ENCODE assay signal across 8 mouse cellular contexts in genomic region chr16:42907283-42907701, GRCm38 (mm10). TPM values are rescaled to one million over a fixed set of nuclear protein-coding genes. Genes with fewer than 3 reads are reported as not detected.
A peak's percentile ranks its signal among the peaks of the same experiment; 100 is the strongest.
DNase-seq lines count a peak whose midpoint lies in the region; TF ChIP-seq lines count a peak whose summit lies in the region.

No protein-coding gene starts in this region.

- TF ChIP-seq CTCF in cortical plate, adult 2 months (IDR thresholded peaks at IDR 0.05; ENCODE audit: extremely low read depth, insufficient read depth, low read length) = no peak
- no peak for TF ChIP-seq CTCF in thymus, adult 2 months (IDR thresholded peaks at IDR 0.05; ENCODE audit: borderline replicate concordance, control insufficient read depth, extremely low read depth, insufficient read depth, low read length, poor library complexity)

- 52% methylated on average over 4 of the region's 4 CpGs for WGBS in midbrain, embryonic 10.5 days
- WGBS in thymus, adult 2 months = under 1% methylated on average over 4 of the region's 4 CpGs

- H3K27me3 ChIP-seq in midbrain, embryonic 10.5 days (ENCODE audit: low read depth, poor library complexity, severe bottlenecking) = no peaks in the 10 kb centered on the region
- H3K27me3 ChIP-seq in thymus, adult 2 months (ENCODE audit: control insufficient read depth, insufficient read depth, low read length) = no peaks in the 10 kb centered on the region

- H3K36me3 ChIP-seq in midbrain, embryonic 10.5 days = no peaks in the 10 kb centered on the region
- H3K36me3 ChIP-seq in thymus, adult 2 months (ENCODE audit: control insufficient read depth, insufficient read depth, low read length) = no peaks in the 10 kb centered on the region

- 0 out of 2 replicates have a peak, but pooled peaks have one; percentile 22 for TF ChIP-seq POLR2A in cortical plate, adult 2 months (IDR thresholded peaks at IDR 0.05; ENCODE audit: extremely low read depth, insufficient read depth, low read length)
- TF ChIP-seq POLR2A in thymus, adult 2 months (IDR thresholded peaks at IDR 0.05; ENCODE audit: control insufficient read depth, extremely low read depth, insufficient read depth, low read length, poor library complexity) = no peak

- no peaks in the 10 kb centered on the region for H3K4me1 ChIP-seq in cortical plate, adult 2 months (ENCODE audit: control insufficient read depth, insufficient read depth, low read length)
- H3K4me1 ChIP-seq in midbrain, embryonic 10.5 days = peaks cover 19% of the 10 kb centered on the region
- peaks cover 3% of the 10 kb centered on the region for H3K4me1 ChIP-seq in thymus, adult 2 months (replicated peaks; ENCODE audit: control insufficient read depth, insufficient read depth, low read length)

- no peaks in the 10 kb centered on the region for H3K9me3 ChIP-seq in midbrain, embryonic 10.5 days (replicated peaks)

- intact Hi-C loops in heart, postnatal 10 days (cut with DNase I) = loop anchor here (1.0 kb wide), 1 partner anchor 31 kb away; no protein-coding TSS in a partner anchor

- H3K27ac ChIP-seq in cortical plate, adult 2 months (ENCODE audit: insufficient read depth, low read length) = peak overlapping the region; percentile 45
- H3K27ac ChIP-seq in midbrain, embryonic 10.5 days (replicated peaks) = peak overlapping the region; percentile 59
- peak overlapping the region; percentile 96 for H3K27ac ChIP-seq in thymus, adult 2 months (ENCODE audit: control insufficient read depth, insufficient read depth, low read length)

- peak overlapping the region; percentile 58 for H3K4me3 ChIP-seq in cortical plate, adult 2 months (ENCODE audit: insufficient read depth, low read length)
- no peak overlapping the region for H3K4me3 ChIP-seq in midbrain, embryonic 10.5 days
- H3K4me3 ChIP-seq in thymus, adult 2 months (ENCODE audit: control insufficient read depth, insufficient read depth, low read length) = peak overlapping the region; percentile 59

- peak; percentile 43 to 49 for DNase-seq in spleen, postnatal 36 days (ENCODE audit: low spot score in 2 of 2)
- no peak for DNase-seq in spleen, postnatal 4 days (ENCODE audit: low spot score in 2 of 2)
- peak; percentile 60 to 67 for DNase-seq in heart, postnatal 10 days
- DNase-seq in kidney, postnatal 4 days = peak; percentile 19 to 49
- no peak for DNase-seq in midbrain, embryonic 10.5 days (ENCODE audit: low spot score)
- DNase-seq in thymus, adult 2 months = peak; percentile 56
- no peak for DNase-seq in c-Kit-positive CD71-positive TER-119-positive erythroid progenitor cells, embryonic 14.5 days (ENCODE audit: low spot score)

RNA-seq across cellular contexts. Expression of gene Zbtb20, which starts 31.6 kb away (rescaled TPM):
- polyA plus RNA-seq in cortical plate, adult 2 months (2012; rRNA removed) = 13.1 and 15.7 TPM in 2 replicates
- 100 to 1,000 TPM; 149 to 160 TPM for total RNA-seq in heart, postnatal 10 days (2021)
- 24.5 and 37.1 TPM in 2 replicates for polyA plus RNA-seq in midbrain, embryonic 10.5 days (2016; fragmentation: Nextera tagmentation; extraction: Ambion mirVana)
- 13.5 and 19.1 TPM in 2 replicates for polyA plus RNA-seq in thymus, adult 2 months (2012; rRNA removed)

Comparison
In these comparisons a context has a peak if more than half of its experiments do, and no peak if none do; other contexts are left out.
1. DNase-seq: peak in spleen, postnatal 36 days (2 of 2), heart, postnatal 10 days (2 of 2), kidney, postnatal 4 days (2 of 2) and thymus, adult 2 months (single experiment); none in spleen, postnatal 4 days (0 of 2), midbrain, embryonic 10.5 days (single experiment) and c-Kit-positive CD71-positive TER-119-positive erythroid progenitor cells, embryonic 14.5 days (single experiment).
2. H3K27ac ChIP-seq: peak in every context shown above with its lines; median percentile 96 in thymus, adult 2 months; 59 in midbrain, embryonic 10.5 days; 45 in cortical plate, adult 2 months.